Mouse (Mus musculus): ENCODE data around the gene Ap1g2. TPM values are rescaled to one million over a fixed set of nuclear protein-coding genes. Genes with fewer than 3 reads are reported as not detected.

Gene Ap1g2
- polyA plus RNA-seq, 1 experiment, result 2.4 TPM

GRCm38 (mm10) chr14:55066042-55066441, 40.4 kb downstream of the Ap1g2 start:
- Histone ChIP-seq H3K4me1 (ENCODE audit: control insufficient read depth) (peaks cover 73% of the 10 kb centered on the region), H3K9me3 (ENCODE audit: control insufficient read depth, low read length) (no peaks in the 10 kb centered on the region), H3K27me3 (ENCODE audit: control insufficient read depth) (no peaks in the 10 kb centered on the region), H3K4me3 (replicated peaks) (no peak overlapping the region), H3K36me3 (ENCODE audit: control insufficient read depth) (peaks cover 74% of the 10 kb centered on the region)
- TF ChIP-seq TAL1 (IDR thresholded peaks at IDR 0.05; ENCODE audit: low read length) (no peak), GATA1 (IDR thresholded peaks at IDR 0.05; ENCODE audit: low read length) (no peak)

GRCm38 (mm10) chr14:55065391-55065790, 41.0 kb downstream of the Ap1g2 start:
- peak overlapping the region; percentile 86 for H3K4me3 ChIP-seq (replicated peaks)
- peaks cover 76% of the 10 kb centered on the region for H3K4me1 ChIP-seq (ENCODE audit: control insufficient read depth)
- H3K27me3 ChIP-seq (ENCODE audit: control insufficient read depth), result no peaks in the 10 kb centered on the region
- H3K9me3 ChIP-seq (ENCODE audit: control insufficient read depth, low read length), result no peaks in the 10 kb centered on the region
- TF ChIP-seq GATA1 (IDR thresholded peaks at IDR 0.05; ENCODE audit: low read length) (no peak), TAL1 (IDR thresholded peaks at IDR 0.05; ENCODE audit: low read length) (no peak)
- peaks cover 69% of the 10 kb centered on the region for H3K36me3 ChIP-seq (ENCODE audit: control insufficient read depth)

- peaks cover 80% of the 10 kb centered on the region for H3K4me1 ChIP-seq (ENCODE audit: control insufficient read depth)
- H3K4me3 ChIP-seq (replicated peaks), result peak overlapping the region; percentile 86
These were observed 41.7 kb downstream of the Ap1g2 start for GRCm38 (mm10) chr14:55064481-55065370.

GRCm38 (mm10) chr14:55063581-55064381, 42.6 kb downstream of the Ap1g2 start:
- Histone ChIP-seq H3K9me3 (ENCODE audit: control insufficient read depth, low read length) (no peaks in the 10 kb centered on the region), H3K27me3 (ENCODE audit: control insufficient read depth) (no peaks in the 10 kb centered on the region), H3K36me3 (ENCODE audit: control insufficient read depth) (peaks cover 56% of the 10 kb centered on the region), H3K4me3 (replicated peaks) (peak overlapping the region; percentile 86), H3K4me1 (ENCODE audit: control insufficient read depth) (peaks cover 89% of the 10 kb centered on the region)
- TF ChIP-seq TAL1 (IDR thresholded peaks at IDR 0.05; ENCODE audit: low read length) (no peak), GATA1 (IDR thresholded peaks at IDR 0.05; ENCODE audit: low read length) (no peak)

More at GRCm38 (mm10) chr14:55064481-55065370, 41.7 kb downstream of the Ap1g2 start:
- Histone ChIP-seq H3K9me3 (ENCODE audit: control insufficient read depth, low read length) (no peaks in the 10 kb centered on the region), H3K36me3 (ENCODE audit: control insufficient read depth) (peaks cover 64% of the 10 kb centered on the region), H3K27me3 (ENCODE audit: control insufficient read depth) (no peaks in the 10 kb centered on the region)
- TF ChIP-seq TAL1 (IDR thresholded peaks at IDR 0.05; ENCODE audit: low read length), result no peak
- TF ChIP-seq GATA1 (IDR thresholded peaks at IDR 0.05; ENCODE audit: low read length), result no peak

GRCm38 (mm10) chr14:55063117-55063516, 43.3 kb downstream of the Ap1g2 start:
- H3K9me3 ChIP-seq (ENCODE audit: control insufficient read depth, low read length), result no peaks in the 10 kb centered on the region
- no peak for TF ChIP-seq TAL1 (IDR thresholded peaks at IDR 0.05; ENCODE audit: low read length)
- TF ChIP-seq GATA1 (IDR thresholded peaks at IDR 0.05; ENCODE audit: low read length), result no peak
- peaks cover 49% of the 10 kb centered on the region for H3K36me3 ChIP-seq (ENCODE audit: control insufficient read depth)
- peak overlapping the region; percentile 86 for H3K4me3 ChIP-seq (replicated peaks)
- H3K4me1 ChIP-seq (ENCODE audit: control insufficient read depth), result peaks cover 92% of the 10 kb centered on the region
- H3K27me3 ChIP-seq (ENCODE audit: control insufficient read depth), result no peaks in the 10 kb centered on the region

GRCm38 (mm10) chr14:55062626-55063025, 43.8 kb downstream of the Ap1g2 start:
- Histone ChIP-seq H3K4me3 (replicated peaks) (peak overlapping the region; percentile 86), H3K4me1 (ENCODE audit: control insufficient read depth) (peaks cover 94% of the 10 kb centered on the region), H3K9me3 (ENCODE audit: control insufficient read depth, low read length) (no peaks in the 10 kb centered on the region), H3K36me3 (ENCODE audit: control insufficient read depth) (peaks cover 45% of the 10 kb centered on the region), H3K27me3 (ENCODE audit: control insufficient read depth) (no peaks in the 10 kb centered on the region)
- TF ChIP-seq TAL1 (IDR thresholded peaks at IDR 0.05; ENCODE audit: low read length) (peak; percentile 65), GATA1 (IDR thresholded peaks at IDR 0.05; ENCODE audit: low read length) (peak; percentile 46; the same call in 1 of the 2 replicates)

- Histone ChIP-seq H3K4me3 (replicated peaks) (no peak overlapping the region), H3K4me1 (ENCODE audit: control insufficient read depth) (peaks cover 91% of the 10 kb centered on the region), H3K27me3 (ENCODE audit: control insufficient read depth) (no peaks in the 10 kb centered on the region), H3K36me3 (ENCODE audit: control insufficient read depth) (peaks cover 38% of the 10 kb centered on the region), H3K9me3 (ENCODE audit: control insufficient read depth, low read length) (no peaks in the 10 kb centered on the region)
- TF ChIP-seq GATA1 (IDR thresholded peaks at IDR 0.05; ENCODE audit: low read length), result no peak
- no peak for TF ChIP-seq TAL1 (IDR thresholded peaks at IDR 0.05; ENCODE audit: low read length)
These were observed 44.5 kb downstream of the Ap1g2 start for GRCm38 (mm10) chr14:55061845-55062244.

GRCm38 (mm10) chr14:55059931-55060330, 46.5 kb downstream of the Ap1g2 start:
- Histone ChIP-seq H3K4me3 (replicated peaks) (no peak overlapping the region), H3K27me3 (ENCODE audit: control insufficient read depth) (no peaks in the 10 kb centered on the region), H3K9me3 (ENCODE audit: control insufficient read depth, low read length) (no peaks in the 10 kb centered on the region), H3K4me1 (ENCODE audit: control insufficient read depth) (peaks cover 86% of the 10 kb centered on the region), H3K36me3 (ENCODE audit: control insufficient read depth) (peaks cover 19% of the 10 kb centered on the region)
- TF ChIP-seq TAL1 (IDR thresholded peaks at IDR 0.05; ENCODE audit: low read length) (no peak), GATA1 (IDR thresholded peaks at IDR 0.05; ENCODE audit: low read length) (no peak)

GRCm38 (mm10) chr14:55059009-55059408, 47.4 kb downstream of the Ap1g2 start:
- Histone ChIP-seq H3K27me3 (ENCODE audit: control insufficient read depth) (peaks cover under 1% of the 10 kb centered on the region), H3K36me3 (ENCODE audit: control insufficient read depth) (peaks cover 9% of the 10 kb centered on the region), H3K4me3 (replicated peaks) (no peak overlapping the region), H3K9me3 (ENCODE audit: control insufficient read depth, low read length) (no peaks in the 10 kb centered on the region), H3K4me1 (ENCODE audit: control insufficient read depth) (peaks cover 77% of the 10 kb centered on the region)
- no peak for TF ChIP-seq TAL1 (IDR thresholded peaks at IDR 0.05; ENCODE audit: low read length)

Measured in erythroblast, embryonic 14.5 days (primary cell).